ENCODE assay signal across 26 mouse cellular contexts in genomic region chr3:95851317-95851716, GRCm38 (mm10). TPM values are rescaled to one million over a fixed set of nuclear protein-coding genes. Genes with fewer than 3 reads are reported as not detected.
A peak's percentile ranks its signal among the peaks of the same experiment; 100 is the strongest.
DNase-seq lines count a peak whose midpoint lies in the region; ATAC-seq and TF ChIP-seq lines count a peak whose summit lies in the region.
"Had no signal": no experiment of that assay in that cellular context is flagged by ENCODE, and none has a peak within 500 bp of the region (broad histone marks: within the 10 kb centered on the region; RNA-seq: fewer than 3 reads in every experiment).

No protein-coding gene starts in this region.

- H3K27me3 ChIP-seq in erythroblast, embryonic 14.5 days (ENCODE audit: control insufficient read depth), result no peaks in the 10 kb centered on the region
- H3K27me3 ChIP-seq in heart, embryonic 16.5 days (ENCODE audit: control insufficient read depth, insufficient read depth, low read length), result no peaks in the 10 kb centered on the region
- no peaks in the 10 kb centered on the region for H3K27me3 ChIP-seq in heart, embryonic 12.5 days (replicated peaks)
- no peaks in the 10 kb centered on the region for H3K27me3 ChIP-seq in liver, embryonic 12.5 days (replicated peaks)
- H3K27me3 ChIP-seq in liver, postnatal 0 days (ENCODE audit: insufficient read depth, low read length), result no peaks in the 10 kb centered on the region
- no peaks in the 10 kb centered on the region for H3K27me3 ChIP-seq in liver, embryonic 16.5 days (ENCODE audit: control insufficient read depth, insufficient read depth, low read depth, low read length)
- H3K27me3 ChIP-seq: embryonic facial prominence, embryonic 12.5 days; embryonic facial prominence, embryonic 15.5 days; forebrain, embryonic 13.5 days; hindbrain, embryonic 13.5 days; intestine, embryonic 15.5 days; Patski had no signal

- H3K9ac ChIP-seq in heart, embryonic 16.5 days (ENCODE audit: low read length), result no peak overlapping the region
- no peak overlapping the region for H3K9ac ChIP-seq in heart, embryonic 12.5 days
- no peak overlapping the region for H3K9ac ChIP-seq in liver, embryonic 12.5 days
- no peak overlapping the region for H3K9ac ChIP-seq in liver, postnatal 0 days (replicated peaks)
- H3K9ac ChIP-seq in liver, embryonic 16.5 days (ENCODE audit: low read depth, low read length), result no peak overlapping the region
- H3K9ac ChIP-seq: embryonic facial prominence, embryonic 12.5 days; embryonic facial prominence, embryonic 15.5 days; forebrain, embryonic 13.5 days; hindbrain, embryonic 13.5 days; intestine, embryonic 15.5 days had no signal

- H3K4me2 ChIP-seq in heart, embryonic 16.5 days (ENCODE audit: low read depth, low read length), result no peak overlapping the region
- H3K4me2 ChIP-seq in heart, embryonic 12.5 days, result no peak overlapping the region
- peak overlapping the region; percentile 44 for H3K4me2 ChIP-seq in liver, embryonic 12.5 days
- H3K4me2 ChIP-seq in liver, postnatal 0 days (ENCODE audit: low read depth, low read length), result no peak overlapping the region
- no peak overlapping the region for H3K4me2 ChIP-seq in liver, embryonic 16.5 days (ENCODE audit: low read depth, low read length)
- H3K4me2 ChIP-seq: embryonic facial prominence, embryonic 12.5 days; embryonic facial prominence, embryonic 15.5 days; forebrain, embryonic 13.5 days; hindbrain, embryonic 13.5 days; intestine, embryonic 15.5 days had no signal

- H3K36me3 ChIP-seq in erythroblast, embryonic 14.5 days (ENCODE audit: control insufficient read depth), result peaks cover 79% of the 10 kb centered on the region
- peaks cover 53% of the 10 kb centered on the region for H3K36me3 ChIP-seq in heart, embryonic 16.5 days (ENCODE audit: control insufficient read depth, insufficient read depth)
- peaks cover 66% of the 10 kb centered on the region for H3K36me3 ChIP-seq in heart, embryonic 12.5 days
- H3K36me3 ChIP-seq in liver, embryonic 12.5 days, result peaks cover 75% of the 10 kb centered on the region
- H3K36me3 ChIP-seq in liver, postnatal 0 days (replicated peaks; ENCODE audit: insufficient read depth, low read length), result peaks cover 64% of the 10 kb centered on the region
- H3K36me3 ChIP-seq in liver, embryonic 16.5 days (ENCODE audit: control insufficient read depth, insufficient read depth), result peaks cover 58% of the 10 kb centered on the region

- H3K4me1 ChIP-seq in erythroblast, embryonic 14.5 days (ENCODE audit: control insufficient read depth), result peaks cover 49% of the 10 kb centered on the region
- H3K4me1 ChIP-seq in heart, embryonic 16.5 days (ENCODE audit: control insufficient read depth, insufficient read depth, low read length), result peaks cover 15% of the 10 kb centered on the region
- peaks cover 10% of the 10 kb centered on the region for H3K4me1 ChIP-seq in heart, embryonic 12.5 days (replicated peaks)
- H3K4me1 ChIP-seq in liver, embryonic 12.5 days, result peaks cover 48% of the 10 kb centered on the region
- peaks cover 8% of the 10 kb centered on the region; the same call in 1 of the 2 replicates for H3K4me1 ChIP-seq in liver, postnatal 0 days (ENCODE audit: insufficient read depth)
- H3K4me1 ChIP-seq in liver, embryonic 16.5 days (ENCODE audit: control insufficient read depth, low read depth, low read length), result peaks cover 18% of the 10 kb centered on the region
- H3K4me1 ChIP-seq: intestine, embryonic 15.5 days had no signal

- peak overlapping the region; percentile 1 for H3K4me3 ChIP-seq in erythroblast, embryonic 14.5 days (replicated peaks)
- H3K4me3 ChIP-seq in heart, embryonic 16.5 days (ENCODE audit: low read length), result no peak overlapping the region
- no peak overlapping the region for H3K4me3 ChIP-seq in heart, embryonic 12.5 days
- no peak overlapping the region for H3K4me3 ChIP-seq in liver, embryonic 12.5 days
- no peak overlapping the region for H3K4me3 ChIP-seq in liver, postnatal 0 days (ENCODE audit: low read depth, low read length)
- no peak overlapping the region for H3K4me3 ChIP-seq in liver, embryonic 16.5 days (ENCODE audit: low read depth, low read length)
- H3K4me3 ChIP-seq: embryonic facial prominence, embryonic 12.5 days; embryonic facial prominence, embryonic 15.5 days; forebrain, embryonic 10.5 days; forebrain, embryonic 13.5 days; hindbrain, embryonic 10.5 days; hindbrain, embryonic 13.5 days; intestine, embryonic 15.5 days had no signal

- H3K27ac ChIP-seq in heart, embryonic 16.5 days (ENCODE audit: low read length), result peak overlapping the region; percentile 53; the same call in 1 of the 2 replicates
- no peak overlapping the region for H3K27ac ChIP-seq in heart, embryonic 12.5 days (ENCODE audit: poor library complexity, severe bottlenecking)
- peak overlapping the region; percentile 77 for H3K27ac ChIP-seq in liver, embryonic 12.5 days
- H3K27ac ChIP-seq in liver, postnatal 0 days (ENCODE audit: low read depth), result no peak overlapping the region
- H3K27ac ChIP-seq in liver, embryonic 16.5 days (ENCODE audit: low read length), result no peak overlapping the region
- H3K27ac ChIP-seq: embryonic facial prominence, embryonic 12.5 days; embryonic facial prominence, embryonic 15.5 days; forebrain, embryonic 10.5 days; forebrain, embryonic 13.5 days; hindbrain, embryonic 10.5 days; hindbrain, embryonic 13.5 days; intestine, embryonic 15.5 days had no signal

- no peak for TF ChIP-seq EP300 in liver, postnatal 0 days (IDR thresholded peaks at IDR 0.05; ENCODE audit: low read depth)

- DNase-seq in liver, postnatal 0 days, result no peak
- DNase-seq in urinary bladder, postnatal 14 days (ENCODE audit: low spot score), result no peak
- DNase-seq: adrenal gland, postnatal 10 days; adrenal gland, postnatal 36 days; cerebellum, adult 18-20 months; cerebellum, adult 9-10 months; cerebellum, postnatal 14 days; gastrocnemius, postnatal 10 days; gastrocnemius, postnatal 36 days; heart, postnatal 14 days had no signal

- 84% methylated on average over 8 of the region's 8 CpGs for WGBS in heart, embryonic 16.5 days
- 86% methylated on average over 8 of the region's 8 CpGs for WGBS in heart, embryonic 12.5 days
- 47% methylated on average over 8 of the region's 8 CpGs for WGBS in liver, embryonic 12.5 days (ENCODE audit: insufficient replicate concordance)
- 74% methylated on average over 8 of the region's 8 CpGs for WGBS in liver, postnatal 0 days (ENCODE audit: insufficient replicate concordance)
- WGBS in liver, embryonic 16.5 days (ENCODE audit: insufficient replicate concordance), result 39% methylated on average over 8 of the region's 8 CpGs

- no peak for ATAC-seq in erythroblast, adult 5-6 weeks (replicated peaks; ENCODE audit: low FRiP score, poor library complexity, severe bottlenecking)
- no peak for ATAC-seq in heart, embryonic 16.5 days (replicated peaks; ENCODE audit: extremely low read depth, insufficient read depth, low FRiP score)
- no peak for ATAC-seq in heart, embryonic 12.5 days (ENCODE audit: insufficient number of reproducible peaks, low FRiP score)
- ATAC-seq in liver, embryonic 12.5 days, result peak; percentile 28; the same call in 1 of the 2 replicates
- no peak for ATAC-seq in liver, postnatal 0 days
- ATAC-seq in liver, embryonic 16.5 days (ENCODE audit: low read depth), result peak; percentile 24; the same call in 1 of the 2 replicates
- ATAC-seq: forebrain, embryonic 13.5 days; forebrain, embryonic 16.5 days; hindbrain, embryonic 16.5 days; intestine, embryonic 15.5 days; Patski had no signal

- no peaks in the 10 kb centered on the region for H3K9me3 ChIP-seq in erythroblast, embryonic 14.5 days (ENCODE audit: control insufficient read depth, low read length)
- H3K9me3 ChIP-seq in heart, embryonic 16.5 days (replicated peaks; ENCODE audit: control insufficient read depth, low read length), result no peaks in the 10 kb centered on the region
- H3K9me3 ChIP-seq in heart, embryonic 12.5 days (replicated peaks), result no peaks in the 10 kb centered on the region
- no peaks in the 10 kb centered on the region for H3K9me3 ChIP-seq in liver, embryonic 12.5 days (replicated peaks)
- no peaks in the 10 kb centered on the region for H3K9me3 ChIP-seq in liver, postnatal 0 days (ENCODE audit: low read length)
- H3K9me3 ChIP-seq in liver, embryonic 16.5 days (replicated peaks; ENCODE audit: control insufficient read depth, low read length), result no peaks in the 10 kb centered on the region
- H3K9me3 ChIP-seq: embryonic facial prominence, embryonic 12.5 days; embryonic facial prominence, embryonic 15.5 days; forebrain, embryonic 10.5 days; forebrain, embryonic 13.5 days; hindbrain, embryonic 10.5 days; hindbrain, embryonic 13.5 days; intestine, embryonic 15.5 days had no signal

- TF ChIP-seq CTCF in liver, postnatal 0 days (IDR thresholded peaks at IDR 0.05; ENCODE audit: low read depth), result no peak

RNA-seq across cellular contexts. Expression of gene Prpf3, which starts 4.4 kb away (rescaled TPM):
- 1.3 and 1.6 TPM in 2 replicates for polyA plus RNA-seq in erythroblast, embryonic 14.5 days (2012)
- total RNA-seq in erythroblast, adult 5-6 weeks (2015; ENCODE audit: low replicate concordance), result 6.0 and 12.5 TPM in 2 replicates
- total RNA-seq in erythroblast, adult 5-6 weeks (2017; ENCODE audit: low replicate concordance), result 14.6 and 21.2 TPM in 2 replicates
- 31.6 and 34.7 TPM in 2 replicates for polyA plus RNA-seq in heart, embryonic 16.5 days (2015; fragmentation: Nextera tagmentation; extraction: Ambion mirVana)
- 36.6 and 36.7 TPM in 2 replicates for polyA plus RNA-seq in heart, embryonic 12.5 days (2016; fragmentation: Nextera tagmentation; extraction: Ambion mirVana)
- 41.4 and 44.3 TPM in 2 replicates for polyA plus RNA-seq in liver, embryonic 12.5 days (2016; fragmentation: Nextera tagmentation; extraction: Ambion mirVana)
- polyA plus RNA-seq in liver, postnatal 0 days (2015; fragmentation: Nextera tagmentation; extraction: Ambion mirVana), result 11.2 and 12.0 TPM in 2 replicates
- 23.1 and 23.7 TPM in 2 replicates for polyA plus RNA-seq in liver, embryonic 16.5 days (2015; fragmentation: Nextera tagmentation; extraction: Ambion mirVana)

RNA-seq across cellular contexts. Expression of gene Mrps21, which starts 20.0 kb away (rescaled TPM):
- 17.3 and 50.1 TPM in 2 replicates for polyA plus RNA-seq in erythroblast, embryonic 14.5 days (2012)
- total RNA-seq in erythroblast, adult 5-6 weeks (2015; ENCODE audit: low replicate concordance), result 35.5 and 95.7 TPM in 2 replicates
- total RNA-seq in erythroblast, adult 5-6 weeks (2017; ENCODE audit: low replicate concordance), result 87.3 and 106 TPM in 2 replicates
- polyA plus RNA-seq in heart, embryonic 16.5 days (2015; fragmentation: Nextera tagmentation; extraction: Ambion mirVana), result 356 and 374 TPM in 2 replicates
- polyA plus RNA-seq in heart, embryonic 12.5 days (2016; fragmentation: Nextera tagmentation; extraction: Ambion mirVana), result 405 and 408 TPM in 2 replicates
- 280 and 285 TPM in 2 replicates for polyA plus RNA-seq in liver, embryonic 12.5 days (2016; fragmentation: Nextera tagmentation; extraction: Ambion mirVana)
- polyA plus RNA-seq in liver, postnatal 0 days (2015; fragmentation: Nextera tagmentation; extraction: Ambion mirVana), result 145 and 157 TPM in 2 replicates
- 156 and 178 TPM in 2 replicates for polyA plus RNA-seq in liver, embryonic 16.5 days (2015; fragmentation: Nextera tagmentation; extraction: Ambion mirVana)

RNA-seq across cellular contexts. Expression of gene Ciart, which starts 30.7 kb away (rescaled TPM):
- polyA plus RNA-seq in erythroblast, embryonic 14.5 days (2012), result 0.05 and 0.33 TPM in 2 replicates
- total RNA-seq in erythroblast, adult 5-6 weeks (2015; ENCODE audit: low replicate concordance), result not detected in 2 replicates
- not detected in 2 replicates for total RNA-seq in erythroblast, adult 5-6 weeks (2017; ENCODE audit: low replicate concordance)
- 3.8 and 4.8 TPM in 2 replicates for polyA plus RNA-seq in heart, embryonic 16.5 days (2015; fragmentation: Nextera tagmentation; extraction: Ambion mirVana)
- polyA plus RNA-seq in heart, embryonic 12.5 days (2016; fragmentation: Nextera tagmentation; extraction: Ambion mirVana), result 5.5 and 6.8 TPM in 2 replicates
- 2.4 and 2.8 TPM in 2 replicates for polyA plus RNA-seq in liver, embryonic 12.5 days (2016; fragmentation: Nextera tagmentation; extraction: Ambion mirVana)
- 0.77 and 1.00 TPM in 2 replicates for polyA plus RNA-seq in liver, postnatal 0 days (2015; fragmentation: Nextera tagmentation; extraction: Ambion mirVana)
- polyA plus RNA-seq in liver, embryonic 16.5 days (2015; fragmentation: Nextera tagmentation; extraction: Ambion mirVana), result 0.78 and 1.1 TPM in 2 replicates

RNA-seq across cellular contexts. Expression of gene Rprd2, which starts 32.7 kb away (rescaled TPM):
- polyA plus RNA-seq in erythroblast, embryonic 14.5 days (2012), result 0.52 and 0.66 TPM in 2 replicates
- 26.7 and 30.7 TPM in 2 replicates for total RNA-seq in erythroblast, adult 5-6 weeks (2015; ENCODE audit: low replicate concordance)
- 12.4 and 14.9 TPM in 2 replicates for total RNA-seq in erythroblast, adult 5-6 weeks (2017; ENCODE audit: low replicate concordance)
- 17.9 and 19.2 TPM in 2 replicates for polyA plus RNA-seq in heart, embryonic 16.5 days (2015; fragmentation: Nextera tagmentation; extraction: Ambion mirVana)
- polyA plus RNA-seq in heart, embryonic 12.5 days (2016; fragmentation: Nextera tagmentation; extraction: Ambion mirVana), result 25.5 and 25.9 TPM in 2 replicates
- polyA plus RNA-seq in liver, embryonic 12.5 days (2016; fragmentation: Nextera tagmentation; extraction: Ambion mirVana), result 11.8 and 14.1 TPM in 2 replicates
- 7.1 and 8.2 TPM in 2 replicates for polyA plus RNA-seq in liver, postnatal 0 days (2015; fragmentation: Nextera tagmentation; extraction: Ambion mirVana)
- 7.7 and 7.9 TPM in 2 replicates for polyA plus RNA-seq in liver, embryonic 16.5 days (2015; fragmentation: Nextera tagmentation; extraction: Ambion mirVana)

RNA-seq across cellular contexts. Expression of gene BC028528, which starts 40.5 kb away (rescaled TPM):
- polyA plus RNA-seq in erythroblast, embryonic 14.5 days (2012), result not detected in 2 replicates
- 19.0 and 37.9 TPM in 2 replicates for total RNA-seq in erythroblast, adult 5-6 weeks (2015; ENCODE audit: low replicate concordance)
- 7.0 and 15.9 TPM in 2 replicates for total RNA-seq in erythroblast, adult 5-6 weeks (2017; ENCODE audit: low replicate concordance)
- polyA plus RNA-seq in heart, embryonic 16.5 days (2015; fragmentation: Nextera tagmentation; extraction: Ambion mirVana), result 41.5 and 48.6 TPM in 2 replicates
- 26.1 and 26.3 TPM in 2 replicates for polyA plus RNA-seq in heart, embryonic 12.5 days (2016; fragmentation: Nextera tagmentation; extraction: Ambion mirVana)
- polyA plus RNA-seq in liver, embryonic 12.5 days (2016; fragmentation: Nextera tagmentation; extraction: Ambion mirVana), result 6.7 and 8.2 TPM in 2 replicates
- polyA plus RNA-seq in liver, postnatal 0 days (2015; fragmentation: Nextera tagmentation; extraction: Ambion mirVana), result 7.6 and 7.9 TPM in 2 replicates
- 5.5 and 6.8 TPM in 2 replicates for polyA plus RNA-seq in liver, embryonic 16.5 days (2015; fragmentation: Nextera tagmentation; extraction: Ambion mirVana)

Comparison
In these comparisons a context has a peak if more than half of its experiments do, and no peak if none do; other contexts are left out.
1. ATAC-seq: peak in liver, embryonic 12.5 days (single experiment) and liver, embryonic 16.5 days (single experiment); none in erythroblast, adult 5-6 weeks (single experiment), heart, embryonic 16.5 days (single experiment), heart, embryonic 12.5 days (single experiment) and liver, postnatal 0 days (single experiment).
2. H3K27ac ChIP-seq: peak in heart, embryonic 16.5 days (single experiment) and liver, embryonic 12.5 days (single experiment); none in heart, embryonic 12.5 days (single experiment), liver, postnatal 0 days (single experiment) and liver, embryonic 16.5 days (single experiment).